Mouse (Mus musculus): ENCODE measurements around the gene Scube1. TPM values are rescaled to one million over a fixed set of nuclear protein-coding genes. Genes with fewer than 3 reads are reported as not detected.
A peak's percentile ranks its signal among the peaks of the same experiment; 100 is the strongest.

Scube1 gene
- polyA plus RNA-seq, 1 experiment from 2014 or later = 6.6 TPM

DNA sequence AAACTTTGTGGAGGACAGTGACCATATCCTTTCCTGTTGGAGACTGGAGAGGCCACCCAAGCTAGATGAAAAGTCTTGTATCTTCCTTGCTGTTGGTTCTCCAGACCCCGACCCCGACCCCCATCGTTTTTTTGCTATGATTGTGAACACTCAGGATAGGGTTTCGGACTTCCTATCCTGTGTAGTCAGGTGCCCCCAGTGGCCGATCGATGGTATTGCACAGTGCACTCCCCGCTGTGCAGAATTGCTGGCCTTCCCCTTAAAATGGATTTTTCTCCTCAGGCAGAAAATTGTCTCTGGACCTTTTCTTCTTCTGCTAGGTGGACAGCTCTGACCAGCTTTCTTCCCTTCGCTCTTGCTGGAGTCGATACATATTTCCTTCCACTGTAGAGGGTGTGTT is 31.9 kb upstream of the Scube1 start:
- Histone ChIP-seq H3K9me3 (ENCODE audit: control insufficient read depth, low read length) (0 out of 2 replicates have a peak, but pooled peaks cover 2% of the 10 kb centered on the region), H3K4me3 (ENCODE audit: low read depth, low read length) (no peak overlapping the region), H3K4me1 (replicated peaks; ENCODE audit: control insufficient read depth, insufficient read depth, low read length) (no peaks in the 10 kb centered on the region), H3K9ac (ENCODE audit: low read length) (no peak overlapping the region), H3K27me3 (replicated peaks; ENCODE audit: control insufficient read depth, insufficient read depth, low read length) (no peaks in the 10 kb centered on the region), H3K36me3 (ENCODE audit: control insufficient read depth, insufficient read depth, low read length) (no peaks in the 10 kb centered on the region), H3K27ac (ENCODE audit: low read depth) (no peak overlapping the region), H3K4me2 (ENCODE audit: low read length) (no peak overlapping the region)
- ATAC-seq (replicated peaks; ENCODE audit: low FRiP score, low TSS enrichment, low read depth) (no peak), DNase-seq (ENCODE audit: low spot score) (no peak)
- WGBS = 19% methylated on average over 9 of the region's 9 CpGs

DNA sequence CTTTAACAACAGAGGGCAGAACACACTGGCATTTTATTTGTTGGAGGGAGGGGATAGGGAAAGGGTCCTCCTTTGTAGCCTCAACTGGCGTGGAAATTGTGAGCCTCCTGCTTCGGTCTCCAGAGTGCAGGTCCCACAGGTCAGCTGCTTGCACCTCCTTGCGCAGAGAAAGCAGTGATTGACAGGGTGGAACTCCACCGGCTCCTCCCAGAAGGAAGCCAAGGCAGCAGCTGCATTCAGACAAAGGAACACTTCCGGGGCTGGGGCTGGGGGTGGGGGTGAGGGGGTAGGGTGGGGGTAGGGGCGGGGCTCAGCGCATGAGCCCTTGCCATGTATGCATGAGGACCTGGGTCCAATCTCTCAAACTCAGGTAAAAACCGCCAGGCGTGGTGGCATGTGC is 24.6 kb upstream of the Scube1 start:
- no peak overlapping the region for H3K4me2 ChIP-seq (ENCODE audit: low read length)
- H3K4me3 ChIP-seq (ENCODE audit: low read depth, low read length) = no peak overlapping the region
- ATAC-seq (replicated peaks; ENCODE audit: low FRiP score, low TSS enrichment, low read depth) = no peak
- WGBS = 65% methylated on average over 9 of the region's 9 CpGs
- no peaks in the 10 kb centered on the region for H3K4me1 ChIP-seq (replicated peaks; ENCODE audit: control insufficient read depth, insufficient read depth, low read length)
- H3K9me3 ChIP-seq (ENCODE audit: control insufficient read depth, low read length) = 0 out of 2 replicates have a peak, but pooled peaks cover 2% of the 10 kb centered on the region
- no peak for DNase-seq (ENCODE audit: low spot score)
- no peaks in the 10 kb centered on the region for H3K27me3 ChIP-seq (replicated peaks; ENCODE audit: control insufficient read depth, insufficient read depth, low read length)
- H3K9ac ChIP-seq (ENCODE audit: low read length) = no peak overlapping the region
- no peak overlapping the region for H3K27ac ChIP-seq (ENCODE audit: low read depth)
- H3K36me3 ChIP-seq (ENCODE audit: control insufficient read depth, insufficient read depth, low read length) = no peaks in the 10 kb centered on the region

DNA sequence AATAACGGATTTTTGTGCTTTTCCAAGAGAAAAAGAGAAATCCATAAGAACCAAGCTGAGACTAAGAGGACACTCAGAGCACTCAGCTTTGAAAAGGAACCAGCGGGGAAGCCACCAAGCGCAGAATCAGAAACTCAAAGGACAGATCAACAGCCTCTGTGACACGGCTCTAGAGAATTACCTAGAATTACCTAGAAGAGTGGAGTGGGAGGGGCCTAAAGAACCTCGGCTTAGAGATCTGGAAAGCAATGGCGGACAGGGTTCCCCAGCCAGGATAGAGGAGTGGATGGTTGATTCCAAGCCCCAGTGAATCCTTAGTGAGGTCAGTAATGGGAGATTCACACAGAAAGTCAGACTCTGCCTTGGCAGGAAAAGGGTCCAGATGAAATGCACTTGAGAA is 24.2 kb upstream of the Scube1 start:
- no peak overlapping the region for H3K4me3 ChIP-seq (ENCODE audit: low read depth, low read length)
- H3K4me1 ChIP-seq (replicated peaks; ENCODE audit: control insufficient read depth, insufficient read depth, low read length) = no peaks in the 10 kb centered on the region
- no peak for ATAC-seq (replicated peaks; ENCODE audit: low FRiP score, low TSS enrichment, low read depth)
- no peaks in the 10 kb centered on the region for H3K9me3 ChIP-seq (ENCODE audit: control insufficient read depth, low read length)
- no peaks in the 10 kb centered on the region for H3K36me3 ChIP-seq (ENCODE audit: control insufficient read depth, insufficient read depth, low read length)
- no peak overlapping the region for H3K9ac ChIP-seq (ENCODE audit: low read length)
- no peak for DNase-seq (ENCODE audit: low spot score)
- H3K27ac ChIP-seq (ENCODE audit: low read depth) = no peak overlapping the region
- H3K27me3 ChIP-seq (replicated peaks; ENCODE audit: control insufficient read depth, insufficient read depth, low read length) = no peaks in the 10 kb centered on the region
- 83% methylated on average over 6 of the region's 6 CpGs for WGBS
- no peak overlapping the region for H3K4me2 ChIP-seq (ENCODE audit: low read length)

DNA sequence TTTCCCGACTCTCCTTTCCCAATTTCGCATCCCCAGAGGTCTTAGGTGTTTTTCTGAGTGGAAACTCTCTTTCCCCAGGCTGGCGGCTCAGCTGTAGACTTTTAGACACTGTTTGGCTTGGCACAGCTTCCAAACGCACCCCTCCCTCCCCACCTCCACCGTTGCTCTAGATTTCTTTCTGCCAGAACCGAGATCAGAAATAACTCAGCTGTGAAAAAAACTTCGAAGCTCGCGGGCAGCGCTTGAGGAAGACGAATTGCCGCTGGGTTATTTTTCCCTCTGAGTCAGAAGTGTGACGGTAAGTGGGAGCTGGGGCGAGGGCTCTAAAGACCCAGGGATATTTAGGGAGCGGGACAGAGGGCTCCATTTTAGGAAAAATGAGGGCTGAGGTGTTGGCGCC is 21.5 kb upstream of the Scube1 start:
- H3K9ac ChIP-seq (ENCODE audit: low read length) = no peak overlapping the region
- no peak overlapping the region for H3K27ac ChIP-seq (ENCODE audit: low read depth)
- no peak overlapping the region for H3K4me2 ChIP-seq (ENCODE audit: low read length)
- DNase-seq (ENCODE audit: low spot score) = no peak
- no peaks in the 10 kb centered on the region for H3K36me3 ChIP-seq (ENCODE audit: control insufficient read depth, insufficient read depth, low read length)
- WGBS = 55% methylated on average over 16 of the region's 16 CpGs
- H3K9me3 ChIP-seq (ENCODE audit: control insufficient read depth, low read length) = no peaks in the 10 kb centered on the region
- 0 out of 2 replicates have a peak, but pooled peaks cover 3% of the 10 kb centered on the region for H3K27me3 ChIP-seq (replicated peaks; ENCODE audit: control insufficient read depth, insufficient read depth, low read length)
- no peak overlapping the region for H3K4me3 ChIP-seq (ENCODE audit: low read depth, low read length)
- ATAC-seq (replicated peaks; ENCODE audit: low FRiP score, low TSS enrichment, low read depth) = no peak
- no peaks in the 10 kb centered on the region for H3K4me1 ChIP-seq (replicated peaks; ENCODE audit: control insufficient read depth, insufficient read depth, low read length)

DNA sequence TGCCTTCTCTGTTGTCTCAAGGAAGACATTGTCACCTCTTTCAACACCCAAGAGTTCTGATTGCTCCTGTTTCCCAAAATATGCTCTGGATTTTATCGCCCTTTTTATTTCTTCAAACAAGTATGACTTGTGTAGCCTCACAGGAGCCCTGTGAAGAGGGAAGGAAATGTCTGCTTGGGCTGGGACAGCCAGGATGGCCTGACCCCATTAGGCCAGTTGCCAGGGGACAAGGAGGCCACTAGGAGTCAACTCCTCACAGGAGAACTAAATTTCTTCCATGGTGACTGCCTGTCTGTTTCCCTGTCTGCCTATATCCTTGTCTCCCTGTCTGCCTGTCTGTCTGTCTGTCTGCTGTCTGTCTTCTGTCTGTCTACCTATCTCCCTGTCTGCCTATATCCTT is 17.2 kb upstream of the Scube1 start:
- Histone ChIP-seq H3K36me3 (ENCODE audit: control insufficient read depth, insufficient read depth, low read length) (no peaks in the 10 kb centered on the region), H3K27ac (ENCODE audit: low read depth) (no peak overlapping the region), H3K4me2 (ENCODE audit: low read length) (no peak overlapping the region), H3K9me3 (ENCODE audit: control insufficient read depth, low read length) (no peaks in the 10 kb centered on the region), H3K4me1 (replicated peaks; ENCODE audit: control insufficient read depth, insufficient read depth, low read length) (no peaks in the 10 kb centered on the region), H3K9ac (ENCODE audit: low read length) (no peak overlapping the region), H3K4me3 (ENCODE audit: low read depth, low read length) (no peak overlapping the region), H3K27me3 (replicated peaks; ENCODE audit: control insufficient read depth, insufficient read depth, low read length) (0 out of 2 replicates have a peak, but pooled peaks cover 3% of the 10 kb centered on the region)
- DNase-seq (ENCODE audit: low spot score) (no peak), ATAC-seq (replicated peaks; ENCODE audit: low FRiP score, low TSS enrichment, low read depth) (no peak)
- WGBS = 78% methylated on average over 1 of the region's 1 CpGs

DNA sequence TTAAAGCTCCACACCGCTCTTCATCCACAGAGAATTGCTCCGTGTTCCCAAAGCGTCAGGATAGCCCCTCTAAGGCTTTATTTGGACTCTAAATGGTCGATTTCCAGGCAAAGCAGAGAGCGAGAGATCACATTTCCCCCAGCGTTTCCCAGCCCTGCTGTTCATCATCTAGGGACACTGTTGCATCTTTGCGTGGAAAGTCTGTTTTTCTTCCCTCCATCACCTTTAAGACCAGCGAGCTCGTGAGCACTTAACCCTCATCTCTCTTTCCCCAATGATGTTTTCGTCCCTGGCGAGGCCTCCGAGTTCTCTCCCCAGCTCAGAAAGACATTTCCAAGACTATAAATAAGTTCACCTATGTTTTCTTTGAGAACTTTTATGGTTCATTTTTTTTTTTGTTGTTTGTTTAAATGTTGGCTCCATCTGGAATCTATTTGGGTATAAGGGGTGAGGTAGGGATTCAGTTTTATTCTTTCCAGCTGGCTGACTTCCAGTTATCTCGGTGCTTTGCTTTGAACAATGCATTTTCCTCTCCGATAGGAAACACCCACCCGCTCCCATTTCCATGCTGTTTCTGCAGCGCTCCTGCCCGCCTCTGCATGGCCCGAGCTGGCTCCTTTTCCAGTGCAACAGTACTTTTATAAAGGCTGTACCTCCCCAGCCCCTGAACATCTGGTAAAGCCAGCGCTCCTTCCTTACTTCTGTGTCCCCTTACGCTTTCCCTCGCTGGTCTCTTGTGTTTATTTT is 16.0 kb upstream of the Scube1 start:
- Histone ChIP-seq H3K4me2 (ENCODE audit: low read length) (no peak overlapping the region), H3K36me3 (ENCODE audit: control insufficient read depth, insufficient read depth, low read length) (no peaks in the 10 kb centered on the region), H3K27ac (ENCODE audit: low read depth) (no peak overlapping the region), H3K9me3 (ENCODE audit: control insufficient read depth, low read length) (no peaks in the 10 kb centered on the region), H3K9ac (ENCODE audit: low read length) (no peak overlapping the region), H3K4me3 (ENCODE audit: low read depth, low read length) (no peak overlapping the region), H3K4me1 (replicated peaks; ENCODE audit: control insufficient read depth, insufficient read depth, low read length) (no peaks in the 10 kb centered on the region), H3K27me3 (replicated peaks; ENCODE audit: control insufficient read depth, insufficient read depth, low read length) (0 out of 2 replicates have a peak, but pooled peaks cover 3% of the 10 kb centered on the region)
- WGBS = 22% methylated on average over 21 of the region's 21 CpGs
- ATAC-seq (replicated peaks; ENCODE audit: low FRiP score, low TSS enrichment, low read depth) (no peak), DNase-seq (ENCODE audit: low spot score) (no peak)

DNA sequence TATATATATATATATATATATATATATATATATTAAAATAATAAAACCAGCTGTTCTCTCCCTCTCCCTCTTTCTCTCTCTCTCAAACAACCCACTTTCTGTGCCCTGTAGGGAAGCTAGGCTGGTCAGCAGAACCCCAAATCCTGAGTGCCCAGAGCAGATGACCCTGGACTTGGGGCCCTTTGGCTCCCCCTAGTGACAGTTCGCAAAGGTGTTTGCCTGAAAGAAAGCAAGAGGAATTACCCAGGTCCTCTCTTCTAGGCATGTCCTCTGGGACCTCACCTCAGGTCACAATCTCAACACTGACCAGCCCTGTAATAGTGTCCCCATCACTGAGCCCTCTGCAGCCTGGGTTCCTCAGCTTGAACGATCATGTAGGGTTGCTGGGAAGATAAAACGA is 2.8 kb upstream of the Scube1 start:
- ATAC-seq (replicated peaks; ENCODE audit: low FRiP score, low TSS enrichment, low read depth) = no peak
- H3K27me3 ChIP-seq (replicated peaks; ENCODE audit: control insufficient read depth, insufficient read depth, low read length) = peaks cover 31% of the 10 kb centered on the region
- WGBS = 37% methylated on average over 3 of the region's 3 CpGs

DNA sequence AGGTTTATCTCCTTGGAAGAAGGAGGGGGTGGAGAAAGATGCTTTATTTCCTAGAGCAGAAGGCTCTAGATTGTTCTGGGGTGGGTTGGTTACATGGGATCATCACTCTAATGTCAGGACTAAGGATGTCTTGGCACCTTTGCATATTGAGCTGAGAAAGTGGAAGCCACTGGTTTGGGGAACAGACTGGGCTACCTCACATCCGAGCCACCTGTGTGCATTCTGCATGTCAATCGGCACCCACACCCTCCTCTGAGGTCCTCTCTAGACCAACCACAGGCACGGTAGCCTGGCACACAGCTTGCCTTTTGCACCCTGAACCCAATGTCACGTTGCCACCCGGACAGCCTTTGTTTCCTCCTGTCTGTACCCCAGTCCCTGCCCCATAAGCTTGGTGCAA is 1.9 kb upstream of the Scube1 start:
- DNase-seq (ENCODE audit: low spot score) (no peak), ATAC-seq (replicated peaks; ENCODE audit: low FRiP score, low TSS enrichment, low read depth) (no peak)
- Histone ChIP-seq H3K27ac (ENCODE audit: low read depth) (no peak overlapping the region), H3K4me1 (replicated peaks; ENCODE audit: control insufficient read depth, insufficient read depth, low read length) (peaks cover 4% of the 10 kb centered on the region), H3K9ac (ENCODE audit: low read length) (no peak overlapping the region), H3K4me3 (ENCODE audit: low read depth, low read length) (no peak overlapping the region), H3K4me2 (ENCODE audit: low read length) (no peak overlapping the region), H3K27me3 (replicated peaks; ENCODE audit: control insufficient read depth, insufficient read depth, low read length) (peaks cover 40% of the 10 kb centered on the region), H3K9me3 (ENCODE audit: control insufficient read depth, low read length) (no peaks in the 10 kb centered on the region), H3K36me3 (ENCODE audit: control insufficient read depth, insufficient read depth, low read length) (no peaks in the 10 kb centered on the region)
- WGBS = 79% methylated on average over 5 of the region's 5 CpGs

More for the DNA sequence above, 2.8 kb upstream of the Scube1 start:
- Histone ChIP-seq H3K9ac (ENCODE audit: low read length) (no peak overlapping the region), H3K4me2 (ENCODE audit: low read length) (no peak overlapping the region), H3K9me3 (ENCODE audit: control insufficient read depth, low read length) (no peaks in the 10 kb centered on the region), H3K4me1 (replicated peaks; ENCODE audit: control insufficient read depth, insufficient read depth, low read length) (peaks cover 4% of the 10 kb centered on the region), H3K4me3 (ENCODE audit: low read depth, low read length) (no peak overlapping the region), H3K36me3 (ENCODE audit: control insufficient read depth, insufficient read depth, low read length) (no peaks in the 10 kb centered on the region), H3K27ac (ENCODE audit: low read depth) (no peak overlapping the region)
- peak; percentile 81 for DNase-seq (ENCODE audit: low spot score)

Measured in intestine, embryonic 14.5 days (tissue).